Comparison of ENCODE assay signal across 10 mouse cellular contexts in the genomic region with DNA sequence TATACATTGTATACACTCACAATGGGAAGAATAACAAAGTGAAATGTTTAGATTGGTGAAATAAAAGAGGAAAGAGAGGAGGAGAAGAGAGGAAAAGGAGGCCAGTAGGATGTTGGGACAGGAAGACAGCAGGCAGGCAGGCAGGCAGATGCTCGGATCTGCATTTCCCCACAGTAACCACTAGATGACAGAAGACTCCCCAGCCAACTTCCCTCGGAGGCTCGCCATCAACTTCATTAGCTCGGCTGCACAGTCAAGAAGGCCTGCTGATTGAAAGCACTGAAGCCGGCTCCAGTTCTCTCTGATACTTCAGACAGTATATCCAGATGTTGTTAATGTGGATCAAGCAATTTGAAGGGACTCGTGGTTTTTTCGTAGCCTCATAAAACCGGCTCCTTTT. TPM values are rescaled to one million over a fixed set of nuclear protein-coding genes. Genes with fewer than 3 reads are reported as not detected.
DNase-seq lines count a peak whose midpoint lies in the region; ATAC-seq lines count a peak whose summit lies in the region.
"Had no signal": no experiment of that assay in that cellular context is flagged by ENCODE, and none has a peak within 500 bp of the region (broad histone marks: within the 10 kb centered on the region; RNA-seq: fewer than 3 reads in every experiment).

No protein-coding gene starts in this region.

- H3K4me3 ChIP-seq in kidney, embryonic 14.5 days (ENCODE audit: low read length): no peak overlapping the region
- no peak overlapping the region for H3K4me3 ChIP-seq in intestine, embryonic 15.5 days (replicated peaks)
- H3K4me3 ChIP-seq: embryonic facial prominence, embryonic 12.5 days; limb, embryonic 13.5 days had no signal

- intact Hi-C loops in heart, postnatal 14 days (cut with DNase I): no loop called here
- intact Hi-C loops in left cerebral cortex, postnatal 14 days (cut with DNase I): no loop called here

- H3K27me3 ChIP-seq in kidney, embryonic 14.5 days (ENCODE audit: control insufficient read depth, insufficient read depth, low read length): no peaks in the 10 kb centered on the region
- no peaks in the 10 kb centered on the region for H3K27me3 ChIP-seq in intestine, embryonic 15.5 days (replicated peaks)
- H3K27me3 ChIP-seq: embryonic facial prominence, embryonic 12.5 days; limb, embryonic 13.5 days had no signal

- no peak overlapping the region for H3K4me2 ChIP-seq in kidney, embryonic 14.5 days (replicated peaks; ENCODE audit: low read depth, low read length)
- no peak overlapping the region for H3K4me2 ChIP-seq in intestine, embryonic 15.5 days (replicated peaks)
- H3K4me2 ChIP-seq: embryonic facial prominence, embryonic 12.5 days; limb, embryonic 13.5 days had no signal

- H3K4me1 ChIP-seq in kidney, embryonic 14.5 days (ENCODE audit: control insufficient read depth, insufficient read depth, low read length): no peaks in the 10 kb centered on the region
- peaks cover 4% of the 10 kb centered on the region; the same call in 1 of the 2 replicates for H3K4me1 ChIP-seq in intestine, embryonic 15.5 days (replicated peaks)

- H3K36me3 ChIP-seq in kidney, embryonic 14.5 days (ENCODE audit: control insufficient read depth, insufficient read depth, low read length): peaks cover 3% of the 10 kb centered on the region; the same call in 1 of the 2 replicates
- H3K36me3 ChIP-seq in intestine, embryonic 15.5 days: peaks cover 2% of the 10 kb centered on the region; the same call in 1 of the 2 replicates

- no peak for ATAC-seq in kidney, embryonic 14.5 days (ENCODE audit: low FRiP score, low TSS enrichment)
- no peak for ATAC-seq in intestine, embryonic 15.5 days

- no peaks in the 10 kb centered on the region for H3K9me3 ChIP-seq in kidney, embryonic 14.5 days (ENCODE audit: control insufficient read depth, low read length)
- no peaks in the 10 kb centered on the region for H3K9me3 ChIP-seq in intestine, embryonic 15.5 days
- H3K9me3 ChIP-seq: embryonic facial prominence, embryonic 12.5 days; limb, embryonic 13.5 days had no signal

- DNase-seq in kidney, adult 9 months: peak; percentile 65
- peak; percentile 74 for DNase-seq in ES-CJ7 (ENCODE audit: low read depth, low spot score)
- DNase-seq in cerebellum, adult 9-11 months: peak; percentile 43
- DNase-seq in heart, postnatal 14 days: peak; percentile 53 to 65
- DNase-seq in left cerebral cortex, postnatal 14 days (ENCODE audit: low spot score in 2 of 2): peak; percentile 75 to 82
- peak; percentile 75 for DNase-seq in right cerebral cortex, adult 18-20 months

- no peak overlapping the region for H3K27ac ChIP-seq in kidney, embryonic 14.5 days (ENCODE audit: low read depth, low read length)
- H3K27ac ChIP-seq in intestine, embryonic 15.5 days: no peak overlapping the region
- H3K27ac ChIP-seq: embryonic facial prominence, embryonic 12.5 days; limb, embryonic 13.5 days had no signal

- WGBS in kidney, embryonic 14.5 days: 16% methylated on average over 8 of the region's 8 CpGs
- WGBS in intestine, embryonic 15.5 days: 19% methylated on average over 8 of the region's 8 CpGs

- H3K9ac ChIP-seq in kidney, embryonic 14.5 days (ENCODE audit: low read depth, low read length): no peak overlapping the region
- H3K9ac ChIP-seq in intestine, embryonic 15.5 days: no peak overlapping the region
- H3K9ac ChIP-seq: embryonic facial prominence, embryonic 12.5 days; limb, embryonic 13.5 days had no signal

RNA-seq across cellular contexts. Expression of a gene that starts 3.5 kb away (rescaled TPM):
- polyA plus RNA-seq in kidney, embryonic 14.5 days (2014; fragmentation: Nextera tagmentation; extraction: Ambion mirVana): 7.9 and 13.9 TPM in 2 replicates
- 1 to 10 TPM; 2.9 to 3.0 TPM for total RNA-seq in heart, postnatal 14 days (2021)
- 10 to 100 TPM; 12.1 to 12.4 TPM for total RNA-seq in left cerebral cortex, postnatal 14 days (2021)
- 4.9 and 5.0 TPM in 2 replicates for polyA plus RNA-seq in intestine, embryonic 15.5 days (2015; fragmentation: Nextera tagmentation; extraction: Ambion mirVana)

RNA-seq across cellular contexts. Expression of a gene that starts 8.6 kb away (rescaled TPM):
- polyA plus RNA-seq in kidney, embryonic 14.5 days (2014; fragmentation: Nextera tagmentation; extraction: Ambion mirVana): 0.07 and 0.09 TPM in 2 replicates
- not detected for total RNA-seq in heart, postnatal 14 days (2021)
- not detected for total RNA-seq in left cerebral cortex, postnatal 14 days (2021)
- 0.61 and 0.64 TPM in 2 replicates for polyA plus RNA-seq in intestine, embryonic 15.5 days (2015; fragmentation: Nextera tagmentation; extraction: Ambion mirVana)

RNA-seq across cellular contexts. Expression of a gene that starts 23.0 kb away (rescaled TPM):
- 0.67 and 0.88 TPM in 2 replicates for polyA plus RNA-seq in kidney, embryonic 14.5 days (2014; fragmentation: Nextera tagmentation; extraction: Ambion mirVana)
- total RNA-seq in heart, postnatal 14 days (2021): not detected
- total RNA-seq in left cerebral cortex, postnatal 14 days (2021): under 1 TPM in 1 of 2 experiments, not detected in 1; 0.51 TPM
- polyA plus RNA-seq in intestine, embryonic 15.5 days (2015; fragmentation: Nextera tagmentation; extraction: Ambion mirVana): 0.75 and 1.1 TPM in 2 replicates
